Mouse (Mus musculus): ENCODE data around the gene Msmo1.

Gene Msmo1

GRCm38 (mm10) chr8:64733271-64733943 lies at the start of gene Msmo1:
TSS of gene Msmo1 (minus strand) at chr8:64733792.
- CTCF ChIA-PET: no interaction called here

- CTCF ChIA-PET: no interaction called here
Measured at GRCm38 (mm10) chr8:64781947-64782346, 48.4 kb upstream of the Msmo1 start.

GRCm38 (mm10) chr8:64777925-64778324 lies 44.3 kb upstream of the Msmo1 start:
- CTCF ChIA-PET: no interaction called here

GRCm38 (mm10) chr8:64774136-64774535 lies 40.5 kb upstream of the Msmo1 start:
- CTCF ChIA-PET: no interaction called here

- CTCF ChIA-PET: no interaction called here
Measured at GRCm38 (mm10) chr8:64770814-64771213, 37.2 kb upstream of the Msmo1 start.

GRCm38 (mm10) chr8:64769586-64769985 lies 36.0 kb upstream of the Msmo1 start:
- CTCF ChIA-PET: no interaction called here

GRCm38 (mm10) chr8:64768645-64769044 lies 35.1 kb upstream of the Msmo1 start:
- CTCF ChIA-PET: no interaction called here

- CTCF ChIA-PET: no interaction called here
Measured at GRCm38 (mm10) chr8:64767047-64767446, 33.5 kb upstream of the Msmo1 start.

- CTCF ChIA-PET: no interaction called here
Measured at GRCm38 (mm10) chr8:64764075-64764474, 30.5 kb upstream of the Msmo1 start.

GRCm38 (mm10) chr8:64762751-64763150 lies 29.2 kb upstream of the Msmo1 start:
- CTCF ChIA-PET: no interaction called here

- CTCF ChIA-PET: no interaction called here
Measured at GRCm38 (mm10) chr8:64761430-64761829, 27.8 kb upstream of the Msmo1 start.

- CTCF ChIA-PET: no interaction called here
Measured at GRCm38 (mm10) chr8:64757956-64758355, 24.4 kb upstream of the Msmo1 start.

GRCm38 (mm10) chr8:64746215-64747058 lies 12.8 kb upstream of the Msmo1 start:
- CTCF ChIA-PET: no interaction called here

- CTCF ChIA-PET: interaction anchor here (0.6 kb wide), 1 partner anchor 9 kb away, joined by 34 read pairs; no protein-coding TSS in a partner anchor
Measured at GRCm38 (mm10) chr8:64740547-64741211, 7.1 kb upstream of the Msmo1 start.

- CTCF ChIA-PET: no interaction called here
Measured at GRCm38 (mm10) chr8:64738916-64739315, 5.3 kb upstream of the Msmo1 start.

GRCm38 (mm10) chr8:64736767-64737323 lies 3.3 kb upstream of the Msmo1 start:
- CTCF ChIA-PET: no interaction called here

- CTCF ChIA-PET: no interaction called here
Measured at GRCm38 (mm10) chr8:64735161-64735560, 1.6 kb upstream of the Msmo1 start.

- CTCF ChIA-PET: no interaction called here
Measured at GRCm38 (mm10) chr8:64732596-64732995, 996 bp downstream of the Msmo1 start.

- CTCF ChIA-PET: no interaction called here
Measured at GRCm38 (mm10) chr8:64728156-64728555, 5.4 kb downstream of the Msmo1 start.

- CTCF ChIA-PET: no interaction called here
Measured at GRCm38 (mm10) chr8:64726190-64726695, 7.3 kb downstream of the Msmo1 start.

GRCm38 (mm10) chr8:64723206-64723605 lies 10.4 kb downstream of the Msmo1 start:
- CTCF ChIA-PET: no interaction called here

GRCm38 (mm10) chr8:64717868-64718267 lies 15.7 kb downstream of the Msmo1 start:
- CTCF ChIA-PET: interaction anchor here (0.6 kb wide), 1 partner anchor 26 kb away, joined by 5 read pairs; no protein-coding TSS in a partner anchor
